Mouse (Mus musculus): ENCODE data around the gene Kdf1. TPM values are rescaled to one million over a fixed set of nuclear protein-coding genes. Genes with fewer than 3 reads are reported as not detected.

The Kdf1 gene
- polyA plus RNA-seq, 1 experiment from 2014 or later, result 0.04 TPM

- ChIA-PET POLR2A (no interaction called here), CTCF (no interaction called here)
- H3K27me3 ChIP-seq, result no peaks in the 10 kb centered on the region
- DNase-seq (ENCODE audit: low read depth, low spot score), result no peak
- no peak for ATAC-seq
- TF ChIP-seq CTCF (IDR thresholded peaks at IDR 0.05), result no peak
- in situ Hi-C loops (cut with MboI; ENCODE audit: low pct_unique_long_range_greater_than_20kb), result no loop called here
These were observed 59.2 kb downstream of the Kdf1 start for GRCm38 (mm10) chr4:133577983-133578382.

Other genes starting within 250 kb of the Kdf1 start
- gene Tmem222, start 241.2 kb upstream of the Kdf1 start, polyA plus RNA-seq (2021), result 31.7 TPM
- gene Wdtc1, start 165.5 kb upstream of the Kdf1 start, polyA plus RNA-seq (2021), result 33.8 TPM
- gene Slc9a1, start 149.3 kb upstream of the Kdf1 start, polyA plus RNA-seq (2021), result 25.2 TPM
- gene Tent5b, start 38.8 kb upstream of the Kdf1 start, polyA plus RNA-seq (2021), result 5.5 TPM
- 0.23 TPM for gene Trnp1, start 20.4 kb upstream of the Kdf1 start, polyA plus RNA-seq (2021)
- 160 TPM for gene Nudc, start 27.0 kb downstream of the Kdf1 start, polyA plus RNA-seq (2021)
- gene Nr0b2, start 34.4 kb downstream of the Kdf1 start, polyA plus RNA-seq (2021), result not detected
- gene Gpatch3, start 55.8 kb downstream of the Kdf1 start, polyA plus RNA-seq (2021), result 7.1 TPM
- 15.4 TPM for gene Gpn2, start 65.4 kb downstream of the Kdf1 start, polyA plus RNA-seq (2021)
- 5.8 TPM for gene Sfn, start 83.2 kb downstream of the Kdf1 start, polyA plus RNA-seq (2021)
- gene Zdhhc18, start 131.2 kb downstream of the Kdf1 start, polyA plus RNA-seq (2021), result 48.3 TPM
- 6.9 TPM for gene Pigv, start 153.7 kb downstream of the Kdf1 start, polyA plus RNA-seq (2021)
- 33.2 TPM for gene Arid1a, start 237.8 kb downstream of the Kdf1 start, polyA plus RNA-seq (2021)